Mouse (Mus musculus) adrenal gland (tissue): ENCODE data around the gene Syp.

Source experiments
- intact Hi-C: fragments of 180-260 bp; cut with DNase I; formaldehyde crosslinking; loops from one replicate; pipeline ENCODE4 v1.15.1; 2025
- long read RNA-seq, 2 experiments: library from polyadenylated mRNA; unstranded; transcript quantifications; one replicate each; pipeline ENCODE4 v2.0.0; 2020; ENCODE audit warnings: borderline replicate concordance in 1 of 2; ENCODE audit not compliant: insufficient replicate concordance in 1 of 2

Syp gene
- long read RNA-seq, experiment 1, partial matches to known transcripts: 1 of 2 reads
- long read RNA-seq, experiment 1, other reads (novel, unspliced or antisense): 1 of 2 reads
- long read RNA-seq, experiment 2, partial matches to known transcripts: 3 of 3 reads
- long read RNA-seq, experiment 2, other reads (novel, unspliced or antisense): 0 of 3 reads

DNA sequence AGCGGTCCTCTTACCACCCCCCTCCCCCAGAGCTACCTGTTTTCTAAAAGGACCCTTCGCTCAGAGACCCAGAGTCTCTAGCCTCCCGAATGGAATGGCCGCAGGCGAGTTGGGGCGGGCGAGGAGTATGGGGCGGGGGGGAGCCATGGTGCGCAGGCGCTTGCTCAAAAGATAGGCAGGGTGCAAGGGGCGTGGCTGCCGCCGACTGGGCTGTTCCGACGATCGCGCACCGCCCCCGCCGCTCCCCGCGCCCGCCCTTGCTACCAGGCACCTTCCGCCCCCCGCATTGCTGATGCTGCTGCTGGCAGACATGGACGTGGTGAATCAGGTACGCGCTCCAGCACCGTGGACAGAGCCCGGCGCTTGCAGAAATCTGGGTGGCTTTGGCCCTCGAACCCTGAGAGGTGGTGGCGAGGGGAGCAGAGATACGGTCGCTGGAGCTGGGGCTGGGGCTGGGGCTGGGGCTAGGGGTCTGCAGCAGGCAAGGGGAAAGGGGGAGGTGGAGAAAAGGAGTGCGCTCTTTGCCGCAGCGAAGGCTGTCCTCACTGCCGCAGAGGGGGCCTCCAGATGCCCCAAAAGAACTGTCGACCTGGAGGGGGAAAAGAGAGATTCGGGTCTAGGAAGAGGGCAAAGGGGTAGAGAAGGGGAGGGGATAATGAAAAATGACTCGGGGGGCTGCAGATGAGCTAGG lies at the start of gene Syp:
Gene Syp (plus strand): TSS at position 71 of the 691 bp plus-strand sequence.
- intact Hi-C loops: no loop called here

DNA sequence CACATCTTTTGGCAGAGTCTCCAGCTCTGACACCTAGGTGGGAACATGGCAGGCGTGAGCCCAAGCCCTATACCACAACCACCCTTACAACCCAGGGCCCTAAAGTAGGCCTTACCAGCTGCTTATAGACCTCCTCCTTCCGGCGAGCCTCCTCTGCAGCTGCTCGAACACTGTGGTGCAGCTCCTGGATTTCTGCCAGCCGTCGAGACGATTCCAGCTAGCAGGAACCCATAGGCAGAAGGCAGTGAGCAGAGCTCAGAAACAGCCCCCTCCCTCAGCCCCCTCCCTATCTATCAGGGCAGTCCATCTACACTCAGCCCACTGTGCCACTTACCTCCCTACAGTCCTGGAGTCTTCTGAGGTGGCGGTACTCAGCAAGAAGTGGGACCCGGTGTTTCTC lies 42.9 kb upstream of the Syp start:
- intact Hi-C loops: no loop called here

DNA sequence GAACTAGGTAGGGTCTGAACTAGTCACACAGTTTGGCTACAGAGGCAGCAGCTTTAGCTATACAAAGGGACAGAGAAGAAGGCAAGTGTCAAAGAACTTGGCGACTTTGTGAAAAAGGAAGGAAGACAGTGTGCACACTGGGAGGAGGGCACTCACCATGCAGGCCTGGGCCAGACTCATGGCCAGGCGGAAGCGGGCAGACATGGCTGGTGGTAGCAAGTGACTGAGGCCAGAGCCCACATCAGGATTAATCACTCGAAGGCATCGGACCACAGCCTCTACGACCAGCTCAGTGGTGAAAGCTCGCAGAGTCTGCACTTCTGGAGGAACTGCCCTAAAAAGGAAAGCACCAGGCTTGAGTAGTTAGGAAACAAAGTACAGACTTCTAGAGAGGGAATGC lies 34.3 kb upstream of the Syp start:
- intact Hi-C loops: no loop called here

DNA sequence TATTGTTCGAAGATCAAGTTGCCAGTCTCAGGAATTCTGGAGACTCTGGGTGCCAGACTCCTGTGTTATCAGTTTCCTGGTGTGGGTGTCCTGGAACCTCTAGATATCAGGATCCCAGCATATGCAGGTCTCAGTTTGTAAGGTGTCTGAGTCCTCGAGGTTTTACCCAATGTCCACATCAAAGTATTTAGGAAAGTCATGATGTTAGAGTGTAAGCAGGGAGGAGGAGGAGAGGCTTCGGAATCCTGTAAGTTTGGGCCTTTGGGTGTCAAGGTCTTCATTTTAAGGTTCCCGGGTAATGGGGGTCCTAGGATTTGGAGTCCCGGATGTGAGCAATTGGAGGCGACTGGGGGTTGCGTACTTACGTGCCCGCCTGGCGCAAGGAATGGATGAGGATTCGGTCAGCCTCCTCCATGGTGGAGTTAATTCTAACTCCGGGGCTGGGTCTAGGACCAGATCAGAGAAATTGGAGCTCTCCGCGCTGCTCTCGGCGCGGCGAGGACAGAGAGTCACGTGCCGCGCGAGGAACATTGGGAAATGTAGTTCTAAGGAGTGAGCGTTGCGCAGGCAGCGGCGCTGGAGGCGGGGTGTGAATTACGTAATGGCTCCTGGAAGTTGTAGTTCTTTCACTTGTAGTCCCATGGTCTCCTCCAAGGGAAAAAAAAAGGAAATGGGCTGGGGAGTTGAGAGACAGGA lies 33.2 kb upstream of the Syp start, which contains the start of gene Ccdc22:
Gene Ccdc22 (minus strand): TSS at position 639 of the 696 bp plus-strand sequence.
- intact Hi-C loops: no loop called here

DNA sequence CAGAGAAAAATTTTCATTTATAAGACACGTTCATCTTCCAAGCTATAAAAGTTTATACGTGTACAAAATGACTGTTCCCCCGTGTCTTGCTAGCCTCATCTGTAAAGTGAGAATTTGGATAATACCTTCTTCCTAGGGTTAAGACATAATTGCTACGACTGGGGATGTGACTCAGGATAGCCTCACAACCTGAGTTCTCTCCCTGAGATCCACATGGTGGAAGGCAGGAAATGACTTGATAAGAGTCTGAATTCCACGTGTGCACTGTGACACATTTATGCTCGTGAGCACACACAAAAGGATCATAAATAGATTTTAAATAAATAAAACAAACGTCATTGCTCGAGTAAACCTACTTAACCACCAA lies 32.7 kb upstream of the Syp start:
- intact Hi-C loops: no loop called here

DNA sequence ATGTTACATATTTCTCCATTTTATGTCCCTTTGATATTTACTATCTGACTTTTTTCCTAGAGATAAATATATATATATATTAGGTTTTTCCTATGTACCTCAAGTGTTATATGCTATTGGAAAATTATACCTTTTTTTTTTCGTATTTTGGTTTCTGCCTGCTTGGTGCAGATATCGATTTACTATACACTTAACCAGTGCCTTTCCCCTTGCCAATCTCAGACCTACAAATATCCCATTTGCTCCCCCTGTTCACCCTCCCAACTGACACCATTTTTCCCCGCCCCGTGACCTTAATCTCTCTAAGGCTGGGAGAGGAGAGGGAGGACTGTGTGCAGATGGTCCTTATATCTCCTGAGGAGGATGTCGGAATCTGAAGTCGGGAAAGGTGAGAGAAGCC lies 31.5 kb upstream of the Syp start, which contains the start of gene Cacna1f:
Gene Cacna1f (plus strand): TSS at position 301 of the 400 bp plus-strand sequence.
- intact Hi-C loops: no loop called here

DNA sequence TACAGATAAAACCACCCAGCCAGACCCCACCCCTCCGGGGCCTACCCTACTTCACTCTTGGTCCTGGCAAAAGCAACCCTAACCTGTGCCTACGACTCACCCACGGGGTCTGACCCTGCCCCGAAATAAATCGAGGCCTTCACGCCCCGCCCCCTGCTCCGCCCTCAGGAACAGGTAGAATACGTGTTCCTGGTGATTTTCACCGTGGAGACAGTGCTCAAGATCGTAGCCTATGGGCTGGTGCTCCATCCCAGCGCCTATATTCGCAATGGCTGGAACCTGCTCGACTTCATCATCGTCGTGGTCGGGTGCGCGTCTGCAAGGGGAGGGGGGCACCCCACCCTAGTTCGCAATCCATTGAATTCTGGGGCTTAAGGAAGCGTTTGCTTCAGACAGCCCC lies 28.2 kb upstream of the Syp start:
- intact Hi-C loops: no loop called here

DNA sequence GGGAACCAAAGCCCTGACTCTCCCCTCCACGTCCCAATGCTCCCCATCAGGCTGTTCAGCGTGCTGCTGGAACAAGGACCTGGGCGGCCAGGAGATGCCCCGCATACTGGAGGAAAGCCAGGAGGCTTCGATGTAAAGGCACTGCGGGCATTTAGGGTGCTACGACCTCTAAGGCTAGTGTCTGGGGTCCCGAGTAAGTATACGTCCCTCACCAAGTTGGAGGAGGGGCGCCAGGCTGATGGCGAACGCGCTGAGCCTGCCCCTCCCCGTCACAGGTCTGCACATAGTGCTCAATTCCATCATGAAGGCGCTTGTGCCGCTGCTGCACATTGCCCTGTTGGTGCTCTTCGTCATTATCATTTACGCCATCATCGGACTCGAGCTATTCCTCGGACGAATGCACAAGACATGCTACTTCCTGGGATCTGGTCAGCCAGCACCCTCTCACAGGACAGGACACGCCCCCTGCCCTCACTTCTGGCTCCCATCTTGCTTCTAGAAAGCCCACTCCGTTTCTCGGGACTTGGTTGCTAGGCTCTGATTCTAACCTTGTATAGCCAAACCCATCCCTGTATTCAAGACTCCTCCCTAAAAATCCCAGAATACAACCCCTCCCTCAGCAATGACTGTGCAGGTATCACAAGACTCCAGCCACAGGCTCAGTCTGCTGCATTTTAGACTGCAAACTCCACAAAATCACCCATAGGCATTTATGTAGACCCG lies 27.6 kb upstream of the Syp start:
- intact Hi-C loops: no loop called here

DNA sequence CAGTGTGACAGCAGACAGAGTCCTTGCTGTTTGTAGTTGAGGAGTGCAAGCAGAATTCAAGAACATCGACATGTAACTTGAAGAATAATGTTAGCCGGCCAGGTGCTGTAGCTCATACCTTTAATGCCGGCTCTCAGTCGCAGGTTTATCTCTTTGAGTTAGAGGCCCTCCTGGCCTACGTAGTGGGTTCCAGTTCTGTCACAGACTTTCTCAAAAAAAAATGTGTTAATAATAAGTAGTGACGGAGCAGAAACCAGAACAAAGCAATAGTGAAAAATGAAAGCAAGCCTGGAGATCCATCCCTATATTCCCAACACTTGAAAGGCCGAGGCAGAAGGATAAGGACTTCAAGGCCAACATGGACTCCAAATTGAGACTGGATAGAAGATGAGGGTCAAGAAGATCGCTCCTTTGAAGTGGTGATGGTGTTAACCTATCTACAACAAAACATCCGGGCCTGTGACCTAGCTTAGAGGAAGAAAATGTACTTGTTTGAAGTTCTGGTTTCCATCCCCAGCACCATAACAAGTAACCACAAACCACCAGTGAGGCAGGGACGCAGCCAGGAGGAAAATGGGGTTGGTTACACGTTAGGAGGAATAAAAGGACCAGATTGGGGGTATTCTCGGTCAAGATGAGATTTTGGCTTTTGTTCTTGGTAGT lies 20.3 kb upstream of the Syp start:
- intact Hi-C loops: no loop called here

DNA sequence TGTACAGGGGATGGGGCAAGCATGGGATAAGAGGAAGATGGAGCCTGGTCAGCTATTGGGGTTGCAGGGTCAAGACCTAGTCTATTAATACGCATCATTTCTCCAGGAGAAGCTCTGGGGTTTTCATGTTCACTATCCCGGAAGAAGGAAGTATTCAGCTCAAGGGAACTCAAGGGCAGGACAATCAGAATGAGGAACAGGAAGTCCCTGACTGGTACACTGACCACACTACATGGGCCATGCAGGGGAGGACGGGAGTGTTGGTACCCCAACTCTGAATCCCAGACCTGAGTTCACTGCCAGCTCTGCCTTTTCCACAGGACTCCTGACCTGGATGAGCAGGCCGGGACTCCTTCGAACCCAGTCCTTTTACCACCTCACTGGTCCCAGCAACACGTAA lies 5.7 kb upstream of the Syp start:
- intact Hi-C loops: no loop called here

DNA sequence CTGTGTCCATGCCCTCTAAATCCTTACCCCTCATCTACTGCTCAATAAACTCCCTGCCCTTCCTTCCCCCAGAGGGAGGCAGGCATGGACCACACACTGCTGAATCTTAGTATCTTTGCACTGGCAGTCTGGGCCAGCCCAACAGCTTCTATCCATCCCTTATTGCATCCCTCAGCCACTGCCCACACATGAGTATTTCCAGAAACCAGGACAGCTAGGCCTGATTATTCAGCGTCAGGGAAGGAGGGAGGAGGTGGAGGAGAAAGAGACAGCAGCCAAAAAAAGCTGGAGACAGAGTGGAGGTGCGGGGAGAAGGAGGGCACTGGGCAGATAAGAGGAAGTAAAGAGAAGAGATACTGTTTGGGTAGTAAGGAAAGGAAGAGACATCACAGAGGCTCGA lies 3.2 kb upstream of the Syp start:
- intact Hi-C loops: no loop called here

DNA sequence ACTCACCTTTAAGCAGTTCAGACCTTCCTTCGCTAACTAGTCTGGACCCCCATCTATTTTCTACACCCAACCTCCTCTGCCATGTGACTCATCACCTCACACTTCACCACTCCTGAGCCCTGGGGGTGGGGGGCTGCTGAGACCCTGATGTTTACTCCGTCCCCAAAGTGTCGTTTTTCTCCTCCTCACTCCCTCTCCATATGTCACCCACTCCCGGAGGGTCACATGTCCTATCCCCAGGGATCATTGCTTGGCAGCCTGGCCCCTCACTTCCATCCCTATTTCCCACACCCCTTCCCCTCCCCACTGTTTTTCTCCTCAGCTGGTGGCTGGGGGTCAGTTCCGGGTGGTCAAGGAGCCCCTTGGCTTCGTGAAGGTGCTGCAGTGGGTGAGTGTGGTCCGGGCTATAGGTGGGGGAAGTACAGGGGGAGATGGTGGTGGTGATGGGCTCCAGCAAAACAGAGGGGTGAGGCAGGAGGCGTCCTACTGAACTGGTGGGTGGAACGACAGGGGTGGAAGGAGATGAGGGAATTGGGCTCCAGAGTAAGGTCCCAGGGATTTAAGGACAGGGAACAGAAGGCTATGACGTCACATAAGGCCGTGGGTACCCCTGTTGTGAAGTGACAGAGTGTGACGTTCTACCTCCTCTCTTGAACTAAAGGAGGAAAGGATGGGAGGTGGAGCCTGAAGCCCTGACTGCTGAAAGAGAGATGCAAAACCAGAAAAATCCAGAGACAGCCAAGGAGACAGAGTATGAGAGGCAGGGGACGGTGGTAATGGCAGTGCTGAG lies 1.5 kb downstream of the Syp start:
- intact Hi-C loops: no loop called here

DNA sequence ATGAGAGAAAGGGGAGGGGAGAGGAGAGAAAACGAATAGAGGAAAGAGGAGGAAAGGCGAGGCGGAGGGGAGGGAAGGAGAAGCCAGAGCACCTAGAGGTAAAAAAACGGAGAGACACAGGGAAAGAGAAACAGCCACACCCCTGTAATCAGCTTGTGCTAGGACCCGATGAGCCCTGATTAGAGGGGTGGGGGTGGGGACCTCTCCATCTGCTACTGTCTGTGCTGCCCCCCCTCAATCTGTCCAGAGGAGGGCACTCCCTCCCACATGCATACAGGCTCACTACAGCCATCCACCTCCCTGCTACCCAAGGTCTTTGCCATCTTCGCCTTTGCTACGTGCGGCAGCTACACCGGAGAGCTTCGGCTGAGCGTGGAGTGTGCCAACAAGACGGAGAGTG lies 2.5 kb downstream of the Syp start:
- intact Hi-C loops: no loop called here

DNA sequence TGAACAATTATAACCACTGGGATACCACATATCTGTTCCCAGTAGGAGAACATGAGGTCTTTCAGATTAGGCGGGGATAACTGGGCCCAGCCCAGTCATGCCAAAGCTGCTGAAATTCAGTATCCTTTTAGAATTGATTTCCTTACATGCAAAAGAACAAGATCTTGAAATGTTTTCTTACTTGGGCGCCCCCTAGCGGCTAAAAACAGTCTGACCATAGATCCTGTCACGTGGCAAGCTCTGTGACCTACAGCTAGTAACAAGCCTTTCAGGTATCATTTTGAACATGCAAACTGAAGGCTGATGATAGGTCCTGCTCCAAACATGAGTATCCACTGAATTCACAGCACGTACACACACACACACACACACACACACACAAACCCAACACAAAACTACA lies 7.1 kb downstream of the Syp start:
- intact Hi-C loops: loop anchor here (2.0 kb wide), 1 partner anchor 171 kb away; no protein-coding TSS in a partner anchor

DNA sequence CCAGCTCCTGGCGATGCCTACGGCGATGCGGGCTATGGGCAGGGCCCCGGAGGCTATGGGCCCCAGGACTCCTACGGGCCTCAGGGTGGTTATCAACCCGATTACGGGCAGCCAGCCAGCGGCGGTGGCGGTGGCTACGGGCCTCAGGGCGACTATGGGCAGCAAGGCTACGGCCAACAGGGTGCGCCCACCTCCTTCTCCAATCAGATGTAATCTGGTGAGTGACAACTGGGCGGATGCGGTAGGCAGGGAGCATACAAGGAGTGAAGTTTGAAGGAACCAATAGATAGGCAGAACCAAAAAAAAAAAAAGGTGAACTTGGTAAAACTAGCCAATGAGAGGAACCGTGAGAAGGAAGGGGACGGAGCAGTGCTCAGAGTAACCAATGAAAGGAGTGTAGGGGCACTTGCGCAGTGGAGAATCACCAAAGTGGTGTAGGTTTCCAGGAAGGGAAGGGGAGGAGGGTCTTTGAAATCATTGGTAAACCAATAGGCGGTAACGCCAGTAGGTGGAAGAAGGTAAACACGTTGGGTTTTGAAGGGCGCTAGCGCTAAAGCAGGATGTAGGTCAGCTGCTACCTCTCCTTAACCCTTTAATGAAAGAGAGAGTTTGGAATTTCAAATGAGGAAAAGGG lies 10.5 kb downstream of the Syp start:
- intact Hi-C loops: no loop called here

DNA sequence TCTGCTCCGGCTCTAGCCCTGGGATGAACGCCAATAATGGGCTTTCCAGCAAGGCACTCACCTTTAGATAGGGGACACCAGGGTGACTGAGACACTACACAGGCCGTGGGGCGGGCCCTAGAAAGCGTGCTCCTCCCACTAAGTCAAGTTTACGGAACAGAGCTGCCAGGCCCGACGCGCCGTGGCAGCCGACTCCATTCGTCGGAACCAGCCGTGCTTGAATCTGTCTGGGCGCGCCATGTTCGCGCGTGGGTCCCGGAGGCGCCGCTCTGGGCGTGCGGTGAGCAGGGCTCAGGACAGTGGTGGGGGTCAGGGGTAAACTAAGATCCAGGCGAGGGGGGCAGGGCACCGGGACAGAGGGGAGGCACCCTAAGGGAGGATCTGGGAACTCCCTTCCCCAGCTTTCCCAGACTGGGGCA lies 19.0 kb downstream of the Syp start, which contains the start of gene Prickle3:
Gene Prickle3 (plus strand): TSS at position 40 of the 419 bp plus-strand sequence.
- intact Hi-C loops: no loop called here

DNA sequence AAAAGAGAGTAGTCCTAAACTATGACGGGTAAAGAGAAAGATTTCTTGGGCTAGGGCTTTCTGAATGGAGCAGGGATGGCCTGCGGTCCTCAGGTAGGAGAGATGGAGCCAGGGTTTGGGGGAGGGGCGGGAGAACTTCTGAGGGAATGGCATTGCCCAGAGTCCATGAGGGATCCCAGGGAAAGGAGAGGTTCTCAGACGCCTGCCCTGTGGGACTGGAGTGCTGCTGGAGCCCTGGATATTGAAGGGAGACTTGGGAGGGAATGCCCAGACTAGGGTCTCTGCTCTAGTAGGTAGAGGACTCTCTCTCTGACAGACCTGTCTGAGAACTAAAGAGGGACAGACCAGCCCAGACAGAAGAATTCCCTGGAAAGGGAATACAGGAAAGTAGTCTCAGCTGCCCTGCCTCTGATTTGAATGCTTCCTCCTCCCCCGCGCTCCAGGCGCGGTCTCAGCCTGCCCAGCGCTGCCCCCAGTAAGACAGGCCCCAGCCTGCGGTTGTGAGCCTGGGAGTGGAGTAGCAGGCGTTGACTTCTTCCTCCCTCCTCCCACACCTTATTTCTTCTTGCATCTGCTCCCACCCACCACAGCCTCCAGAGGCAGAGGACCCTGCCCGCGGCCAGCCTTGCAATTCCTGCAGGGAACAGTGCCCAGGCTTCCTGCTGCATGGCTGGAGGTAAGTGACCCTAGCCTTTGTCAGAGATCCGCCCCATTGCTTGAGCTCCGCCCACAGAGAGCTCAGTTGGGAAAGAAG lies 19.9 kb downstream of the Syp start:
- intact Hi-C loops: no loop called here

DNA sequence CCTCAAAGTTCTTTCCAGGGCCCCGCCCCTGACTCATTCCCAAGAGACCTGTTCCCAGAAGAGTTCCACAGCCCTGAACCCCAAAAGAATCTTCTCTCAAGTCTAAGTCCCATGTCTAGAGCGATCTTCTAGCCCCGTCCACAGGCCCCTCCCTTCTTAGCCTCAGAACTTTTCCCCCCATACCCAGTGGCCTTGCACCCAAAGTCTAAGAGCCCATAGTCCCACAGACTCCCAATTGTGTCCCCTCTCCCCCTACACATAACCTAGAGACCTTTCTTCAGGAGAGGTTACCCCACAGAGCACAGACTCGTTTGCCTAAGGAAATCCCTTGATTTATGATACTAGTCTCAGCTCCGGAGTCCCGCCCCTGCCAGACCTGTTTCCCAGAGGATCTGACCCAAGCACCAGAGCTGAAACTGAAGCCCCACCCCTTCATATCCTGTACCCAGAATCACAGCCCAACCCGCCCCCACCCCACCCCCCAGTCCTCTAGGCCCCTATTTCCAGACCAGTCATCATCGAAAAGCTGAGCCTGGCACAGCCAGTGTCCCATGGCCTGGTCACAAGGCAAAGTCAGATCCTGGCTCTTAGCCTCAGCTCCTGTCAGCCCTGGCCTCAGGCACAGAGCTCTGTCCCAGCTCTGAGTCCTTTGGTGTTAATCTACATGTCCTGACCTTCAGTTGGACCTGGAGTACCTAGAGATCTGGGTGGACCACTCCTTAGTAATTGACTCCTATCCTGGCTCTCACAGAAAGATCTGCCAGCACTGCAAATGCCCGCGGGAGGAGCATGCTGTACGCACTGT lies 20.7 kb downstream of the Syp start:
- intact Hi-C loops: no loop called here
